Mouse (Mus musculus): Measurements from ENCODE around the gene Adgrg6.

Gene Adgrg6

DNA sequence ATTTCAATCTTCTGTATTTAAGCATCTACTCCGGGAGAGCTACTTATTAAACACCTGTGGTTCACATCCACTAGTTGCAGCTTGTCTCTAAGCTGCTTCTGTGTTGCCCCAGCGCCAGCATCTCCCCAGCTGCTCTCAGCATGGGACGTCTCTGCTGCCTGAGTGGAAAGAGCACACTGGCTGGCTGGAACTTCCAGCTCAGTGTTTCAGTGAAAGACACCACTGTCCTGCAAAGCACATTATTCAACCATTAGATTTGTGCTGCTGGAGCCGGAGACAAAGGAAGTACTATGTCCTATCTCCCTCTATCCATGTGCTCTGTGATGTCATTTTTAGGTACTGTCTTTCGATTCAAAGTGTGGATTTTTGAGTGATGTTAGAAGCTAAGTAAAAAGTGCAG, 63.0 kb downstream of the Adgrg6 start:
- no peak for DNase-seq

DNA sequence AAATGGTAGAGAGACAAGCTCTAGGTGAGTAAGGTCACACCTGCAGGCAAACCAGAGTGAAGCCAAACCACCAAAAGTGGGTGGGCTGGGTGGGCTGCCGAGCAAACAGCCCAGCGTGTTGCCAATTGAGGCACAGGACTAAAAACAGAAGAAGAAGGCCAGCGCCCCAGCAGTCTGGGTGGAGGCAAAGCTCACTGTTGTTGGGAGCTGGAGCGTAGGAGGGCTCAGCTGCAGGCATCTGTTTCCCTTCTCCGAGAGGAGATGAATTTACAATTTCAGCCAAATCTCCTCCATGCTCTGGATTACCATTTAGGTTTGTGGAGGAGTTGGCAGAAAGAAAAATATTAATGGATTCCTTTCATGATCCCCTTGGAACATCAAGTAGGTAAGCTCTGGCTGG, 64.5 kb downstream of the Adgrg6 start:
- DNase-seq, result no peak

DNA sequence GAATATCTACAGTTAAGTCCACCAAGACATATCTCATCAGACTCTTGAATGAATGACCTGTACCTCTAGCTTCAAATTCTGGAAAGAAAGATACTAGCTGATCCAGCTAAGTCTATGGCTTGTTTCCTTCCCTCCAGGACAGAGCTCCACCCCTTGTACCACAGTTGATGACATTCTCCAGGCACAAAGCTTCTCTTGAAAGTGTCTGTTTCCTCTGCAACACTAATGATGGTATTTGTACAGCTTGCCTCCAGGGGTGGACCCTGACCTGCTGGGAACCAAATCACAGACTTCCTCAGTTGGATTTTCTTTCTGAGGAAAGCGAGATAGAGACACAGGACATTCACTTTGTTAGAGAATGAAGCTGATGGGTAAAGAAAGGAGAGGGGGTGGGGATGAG, 69.1 kb downstream of the Adgrg6 start:
- no peak for DNase-seq

DNA sequence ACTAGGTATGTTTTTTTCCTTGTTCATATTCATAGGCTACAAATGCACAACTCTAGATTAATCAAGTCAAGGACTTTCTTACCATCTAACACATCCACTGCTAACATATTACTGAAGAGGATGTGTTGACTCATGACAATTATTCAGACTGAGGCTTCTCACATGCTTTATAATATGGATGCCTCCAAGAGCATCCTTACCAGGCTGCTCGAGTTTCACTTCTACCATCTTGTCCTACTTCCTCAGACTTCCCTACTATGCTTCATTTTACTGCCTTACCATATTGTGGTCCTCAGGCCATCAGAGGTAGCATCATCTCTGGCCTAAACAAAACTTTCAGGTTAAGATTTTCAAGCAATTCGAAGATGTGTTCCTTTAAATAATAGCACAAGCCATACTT, 69.8 kb downstream of the Adgrg6 start:
- DNase-seq, result no peak

DNA sequence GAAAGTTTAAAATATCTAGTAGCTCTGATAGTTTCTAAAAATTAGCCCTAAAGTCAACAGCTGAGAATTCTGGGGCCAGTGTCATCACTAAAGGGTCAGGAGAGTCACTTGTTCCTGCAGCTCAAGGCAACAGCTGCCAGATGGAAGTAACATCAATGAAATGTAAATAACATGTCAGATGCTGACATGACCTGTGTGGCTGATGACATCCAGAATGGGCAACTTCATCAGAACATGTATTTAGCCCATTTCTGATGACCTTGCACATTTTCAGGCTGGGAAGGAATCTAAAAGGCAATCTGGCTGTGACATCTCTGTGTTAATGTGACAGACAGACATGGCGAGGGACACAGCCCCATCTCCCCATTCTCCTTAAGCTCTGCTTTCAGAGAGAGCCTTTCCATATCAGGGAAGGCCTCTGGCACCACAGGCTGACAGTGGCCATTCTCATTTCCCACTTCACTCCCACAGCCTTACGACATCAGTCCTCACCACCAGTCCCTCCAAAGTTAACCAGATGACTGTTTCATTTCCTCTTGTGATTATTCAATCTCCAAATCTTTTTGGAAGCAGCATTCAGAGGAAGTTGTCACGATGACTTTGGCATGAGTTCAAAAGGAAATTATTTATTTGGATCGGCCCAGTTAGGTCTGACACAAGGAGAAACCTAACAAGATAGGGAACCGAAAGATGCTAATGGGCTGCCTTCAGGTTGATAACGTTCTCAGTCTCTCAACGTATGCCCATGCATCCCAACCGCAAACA, 70.7 kb downstream of the Adgrg6 start:
- DNase-seq, result no peak

DNA sequence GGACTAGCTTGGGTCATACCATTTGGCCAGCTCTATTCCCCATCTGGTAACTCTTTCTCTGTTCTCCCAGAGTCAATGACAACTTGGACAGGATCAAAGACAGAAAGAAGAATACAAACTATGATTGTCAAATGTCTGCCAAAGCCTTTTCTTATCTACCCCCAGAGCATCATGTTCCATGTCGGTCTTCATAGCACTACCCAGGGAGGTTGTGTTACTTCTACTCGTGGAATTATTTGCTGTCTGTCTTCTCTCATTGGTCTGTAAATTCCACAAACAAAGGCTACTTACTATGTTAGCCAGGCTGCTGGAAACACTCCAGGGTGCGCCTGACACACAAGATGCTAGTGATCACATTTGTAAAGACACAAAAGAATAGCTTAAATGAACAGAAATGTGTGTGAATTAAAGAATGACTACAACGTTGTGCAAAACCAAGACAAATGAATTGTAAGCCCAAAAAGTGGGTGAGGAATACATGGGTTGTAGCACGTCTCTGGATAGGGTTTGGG, 74.4 kb downstream of the Adgrg6 start:
- no peak for DNase-seq

DNA sequence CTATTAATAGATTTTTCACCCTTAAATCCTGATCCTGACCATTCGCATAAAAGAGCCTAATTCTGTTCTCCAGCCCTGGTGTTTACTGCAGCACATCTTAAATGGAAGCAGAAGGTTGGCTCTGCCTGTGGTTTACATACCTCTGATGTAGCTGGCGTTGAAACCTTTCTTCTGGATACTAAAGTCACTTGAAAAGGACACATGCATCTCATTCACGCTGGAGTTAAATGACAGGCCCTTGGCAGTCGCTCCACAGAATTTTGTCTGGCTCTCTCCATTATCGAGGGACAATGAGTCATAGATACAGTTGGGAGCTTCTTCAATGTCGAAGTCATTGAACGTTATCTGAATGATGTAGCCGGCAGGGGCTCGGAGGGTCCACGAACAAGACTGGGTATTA, 76.8 kb downstream of the Adgrg6 start:
- no peak for DNase-seq

DNA sequence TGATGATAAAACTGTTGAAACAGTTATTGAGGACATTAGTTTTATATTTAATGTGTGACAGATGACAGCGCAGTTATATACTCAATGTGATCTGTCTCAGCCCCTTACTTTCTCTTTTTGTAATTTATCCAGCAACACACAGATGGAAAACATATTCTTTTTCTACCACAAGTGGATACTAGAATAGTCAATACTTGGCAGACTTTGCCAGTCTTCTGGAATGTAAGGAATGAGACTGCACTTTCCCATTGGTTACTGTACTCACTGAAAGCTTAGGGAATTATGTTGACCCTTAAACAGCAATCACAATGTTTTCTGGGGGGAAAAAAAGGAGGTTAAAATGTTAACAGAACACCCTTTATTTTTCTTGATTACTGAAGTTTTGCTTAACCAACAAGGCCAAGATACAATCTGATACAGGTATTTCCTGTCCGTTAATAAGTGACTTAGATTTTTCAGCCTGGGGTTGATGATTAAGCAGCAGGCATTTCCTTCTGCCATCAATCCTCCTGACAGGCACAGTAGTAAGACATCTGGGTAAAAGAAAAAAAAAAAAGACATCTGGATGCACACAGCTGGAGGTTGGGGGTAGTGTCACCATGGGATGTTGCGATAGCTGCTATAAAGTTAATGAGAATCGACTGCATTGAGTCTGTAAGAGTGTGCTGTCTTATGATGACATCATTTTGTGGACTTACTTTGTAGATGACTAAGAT, 81.5 kb downstream of the Adgrg6 start:
- no peak for DNase-seq

DNA sequence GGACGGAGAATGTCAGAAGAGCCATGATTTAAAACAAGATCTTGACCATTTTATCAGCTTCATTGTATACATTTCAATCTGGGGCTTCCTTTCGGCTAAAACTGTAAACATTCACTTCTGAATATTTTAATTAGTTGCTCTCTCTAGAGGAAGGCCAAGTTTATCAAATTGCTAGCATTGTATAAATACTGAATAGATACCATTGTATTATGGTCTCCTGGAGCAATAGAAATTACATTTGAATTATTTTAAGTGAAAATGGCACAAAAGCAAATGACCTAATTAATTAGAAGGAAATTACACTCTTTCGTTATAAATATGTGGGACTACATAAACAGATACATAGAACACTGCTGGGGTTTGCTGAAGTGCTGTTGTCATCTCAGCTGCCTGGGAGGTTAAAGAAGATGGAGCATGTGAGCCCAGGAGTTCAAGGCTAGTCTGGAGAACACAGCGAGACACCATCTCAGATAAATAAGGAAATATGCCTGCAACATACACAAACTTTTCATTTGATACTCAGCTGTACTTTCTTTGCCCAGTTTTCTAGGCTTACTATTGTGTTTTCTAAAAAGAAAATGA, 84.4 kb downstream of the Adgrg6 start:
- no peak for DNase-seq

DNA sequence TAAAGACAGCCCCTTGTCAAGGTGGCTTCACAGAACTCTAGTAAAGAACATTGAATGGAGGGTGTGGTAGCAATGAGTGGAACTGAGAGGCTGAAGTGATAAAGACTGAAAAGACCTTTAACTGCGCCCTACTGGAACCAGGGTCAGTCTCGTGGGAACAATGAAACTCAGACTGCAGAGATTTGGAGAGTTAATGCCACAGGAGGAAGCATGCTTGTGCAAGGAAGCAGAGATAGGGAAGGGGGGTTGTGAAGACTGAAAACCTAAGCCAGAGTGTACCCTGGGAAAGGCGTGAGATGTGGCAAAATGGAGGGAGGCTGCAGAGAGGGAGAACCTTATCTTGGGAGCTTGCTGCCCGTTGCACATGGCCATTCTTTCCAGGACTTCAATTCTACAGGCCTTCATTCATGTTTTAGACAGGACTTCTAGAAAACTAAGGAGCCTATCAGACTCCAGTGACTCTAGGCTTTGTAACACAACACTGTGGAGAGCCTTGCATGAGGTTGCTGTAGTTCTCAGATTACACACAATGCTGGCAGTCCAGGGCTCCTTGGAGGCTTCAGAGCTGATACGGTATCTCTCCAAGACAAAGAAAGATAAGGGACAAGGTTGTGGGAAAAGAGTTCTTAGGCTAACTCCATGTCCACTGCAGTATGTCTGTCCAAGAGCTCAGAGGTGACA, 85.1 kb downstream of the Adgrg6 start:
- DNase-seq, result no peak

DNA sequence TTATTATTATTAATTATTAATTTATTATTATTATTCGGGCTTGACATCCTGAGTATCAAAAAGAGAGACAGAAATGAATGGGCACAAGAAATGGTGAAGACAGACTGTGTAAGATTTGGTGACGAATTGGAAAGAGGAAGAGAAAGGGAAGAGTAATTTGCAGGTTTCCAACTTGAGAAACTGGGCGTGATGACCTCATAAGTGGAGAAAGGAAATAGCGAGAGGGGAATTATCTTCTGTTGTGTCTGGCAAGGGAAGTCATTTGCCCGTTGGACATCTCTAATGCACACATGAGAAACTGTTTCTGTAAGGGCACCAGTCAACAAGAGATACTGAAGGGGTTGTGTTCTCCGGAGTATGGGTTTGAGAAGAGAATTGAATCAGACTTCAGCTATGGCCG, 85.6 kb downstream of the Adgrg6 start:
- no peak for DNase-seq

DNA sequence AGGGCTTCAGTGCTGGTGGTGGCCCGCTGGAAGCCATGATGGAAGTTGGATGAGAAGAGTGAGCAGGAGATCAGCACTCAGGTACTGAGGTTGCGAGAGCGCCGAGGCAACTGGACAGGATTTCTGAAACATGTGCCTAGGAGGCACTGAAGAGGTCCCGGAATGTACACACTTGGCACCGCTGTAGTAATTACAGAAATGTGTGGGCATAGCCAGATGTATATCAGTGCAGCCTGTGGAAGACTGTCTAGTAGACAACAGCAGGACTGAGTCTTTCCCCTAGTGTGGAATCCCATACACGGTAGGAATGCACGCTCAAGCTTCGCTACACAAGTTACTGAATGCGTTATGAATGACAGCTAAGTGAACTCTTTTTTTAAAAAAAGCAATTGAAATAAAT, 86.1 kb downstream of the Adgrg6 start:
- DNase-seq, result no peak

DNA sequence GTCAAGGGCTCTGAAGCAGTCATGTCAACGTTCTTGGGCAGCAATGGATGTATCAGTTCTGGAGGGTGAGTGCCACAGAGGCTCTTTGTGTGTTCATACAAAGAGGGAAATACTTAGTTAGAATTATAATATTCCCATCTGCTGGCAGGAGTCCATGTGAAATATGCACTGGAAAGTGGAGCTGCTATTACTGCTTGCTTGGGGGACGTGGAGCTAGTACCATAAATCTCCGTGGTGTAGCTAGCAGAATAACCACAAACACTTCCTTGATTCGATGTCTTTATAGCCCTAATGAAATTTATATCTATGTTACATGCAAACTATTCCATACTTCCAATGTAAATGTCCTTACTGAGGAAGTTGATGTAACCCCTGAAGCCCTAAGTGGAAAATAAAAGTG, 91.0 kb downstream of the Adgrg6 start:
- DNase-seq, result no peak

DNA sequence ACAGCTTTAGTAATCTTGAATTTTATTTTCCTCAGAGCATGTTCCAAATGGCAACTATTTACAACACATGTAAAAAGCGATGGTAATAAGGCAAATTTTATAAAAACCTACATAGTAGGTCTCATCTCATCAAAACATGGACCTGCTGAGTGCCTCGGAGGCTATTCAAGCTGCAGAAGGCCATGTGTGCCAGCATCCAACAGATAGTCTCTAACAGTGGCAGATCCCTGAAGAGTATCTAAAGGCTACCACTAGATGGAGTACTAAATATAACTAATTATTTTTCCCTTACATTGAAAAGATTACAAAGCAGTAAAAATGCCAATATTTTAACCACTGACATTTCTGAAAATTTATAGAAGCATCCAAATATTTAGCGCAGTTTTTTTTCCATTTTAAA, 93.6 kb downstream of the Adgrg6 start:
- no peak for DNase-seq

DNA sequence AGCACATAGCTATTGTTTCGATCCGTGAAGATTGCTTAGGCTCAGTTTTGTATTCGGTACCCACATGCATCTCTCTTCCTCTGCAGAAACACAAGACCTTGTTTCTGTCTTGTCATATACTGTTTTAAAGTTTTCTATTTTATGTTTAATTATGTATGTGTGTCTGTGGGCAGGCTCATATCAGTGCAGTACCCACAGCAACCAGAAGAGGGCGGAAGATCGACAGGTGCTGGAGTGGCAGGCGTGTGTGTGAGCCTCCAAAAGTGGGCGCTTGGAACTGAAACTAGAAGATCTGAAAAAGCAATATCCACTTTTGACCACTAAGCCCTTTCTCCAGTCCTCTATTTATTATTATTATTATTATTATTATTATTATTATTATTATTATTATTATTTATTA, 95.4 kb downstream of the Adgrg6 start:
- peak in 1 of 2 experiments; percentile 3 for DNase-seq

DNA sequence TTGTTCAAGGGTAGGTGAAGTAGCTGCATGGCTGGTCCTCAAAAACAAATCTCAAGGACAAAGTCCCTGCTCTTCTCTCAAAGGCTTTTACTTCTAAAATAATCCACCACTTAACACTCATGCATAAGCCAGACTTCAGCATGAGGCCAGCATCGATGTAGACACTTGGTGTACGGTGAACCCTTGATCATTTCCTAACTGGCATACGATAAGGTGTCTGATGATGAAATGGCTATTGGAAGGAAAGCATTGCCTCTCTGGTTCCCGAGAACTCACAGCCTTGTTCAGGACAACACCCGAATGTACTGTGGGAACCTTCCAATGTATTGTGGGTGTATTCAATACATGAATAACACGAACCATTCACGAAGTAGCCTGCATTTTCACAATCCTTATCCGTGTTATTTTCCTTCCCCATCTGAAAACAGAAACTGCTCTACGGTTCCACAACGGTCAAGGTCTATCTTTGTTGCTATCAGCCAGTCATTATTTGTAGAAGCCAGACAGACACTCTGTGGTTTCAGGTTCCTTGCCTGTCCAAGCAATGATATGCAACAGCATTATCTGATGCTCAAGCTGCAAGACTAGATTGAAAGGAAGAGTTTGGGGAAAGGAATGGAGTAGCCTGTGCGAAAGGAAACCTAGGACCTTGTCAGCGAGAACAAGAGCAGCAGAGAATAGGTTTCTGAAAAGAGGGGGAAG, 99.7 kb downstream of the Adgrg6 start:
- no peak for DNase-seq

DNA sequence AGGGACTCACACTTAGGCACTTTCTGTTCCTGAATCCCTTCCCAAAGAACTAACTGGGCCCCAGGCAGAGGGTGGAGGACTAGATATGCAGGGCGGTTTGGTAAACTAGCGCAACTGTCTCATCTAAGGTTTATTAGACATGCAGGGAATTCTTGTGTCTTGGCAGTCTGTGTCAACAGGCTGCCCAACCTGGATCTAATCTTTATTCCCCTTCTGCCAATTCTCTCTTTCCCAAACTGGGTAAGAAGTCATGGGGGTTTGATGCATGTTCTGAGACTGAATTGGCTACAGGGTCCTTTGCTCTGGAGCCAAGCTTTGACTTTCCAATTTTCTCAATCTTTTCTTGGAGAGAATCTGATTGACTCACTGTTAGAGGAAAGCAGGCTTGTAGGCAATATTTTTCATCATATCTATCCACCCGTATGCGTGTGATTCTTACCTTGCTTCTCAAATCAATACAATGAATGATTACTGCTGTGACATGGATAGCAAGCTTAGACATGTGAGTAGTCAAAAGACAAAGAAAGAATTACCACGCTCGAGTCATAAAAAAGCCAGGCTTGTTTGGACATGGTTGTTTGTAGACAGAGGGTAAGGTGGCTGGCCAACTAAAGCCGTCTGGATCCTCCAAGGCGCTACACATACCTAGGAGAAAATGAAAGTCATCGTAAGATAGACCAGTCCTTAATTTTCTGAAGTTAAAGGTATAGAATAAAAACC, 104.4 kb downstream of the Adgrg6 start:
- no peak for DNase-seq

DNA sequence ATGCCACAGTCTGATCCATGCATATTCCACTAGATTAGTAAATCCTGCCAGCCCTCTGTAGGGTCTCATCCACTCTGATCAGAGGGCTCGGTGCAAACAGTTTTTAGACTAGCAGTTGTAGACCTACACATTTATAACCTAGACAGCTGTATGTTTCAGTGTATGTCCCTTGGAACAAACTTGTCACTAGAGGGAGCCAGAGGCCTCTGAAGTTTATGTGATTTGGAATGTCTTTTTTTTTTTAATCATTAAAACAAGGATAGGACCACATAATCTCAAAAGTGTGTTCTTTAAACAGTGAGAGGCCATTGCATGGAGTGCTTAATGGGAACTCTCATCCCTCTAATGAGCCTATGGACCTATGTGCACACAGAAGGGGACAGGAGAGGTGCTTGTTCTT, 141.4 kb downstream of the Adgrg6 start:
- DNase-seq, result no peak

DNA sequence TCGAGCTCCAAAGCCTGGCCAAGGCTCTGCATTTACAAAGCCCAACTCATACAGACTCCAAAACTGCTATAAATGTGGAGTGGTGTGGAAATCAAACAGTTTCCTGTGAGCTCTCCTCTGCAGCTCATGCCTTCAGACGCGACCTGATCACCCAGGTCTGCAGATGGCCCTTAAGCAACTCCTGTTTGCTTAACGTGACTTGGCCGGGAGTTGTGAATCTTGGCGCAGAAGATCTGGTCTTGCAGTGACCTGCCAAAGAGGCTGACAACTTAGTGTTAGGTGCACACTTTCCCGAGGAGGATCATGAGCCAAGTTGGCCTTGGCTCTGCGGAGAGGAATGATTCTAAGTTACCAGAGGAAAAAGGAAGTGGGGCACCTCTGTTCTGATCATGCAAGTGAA, 143.7 kb downstream of the Adgrg6 start:
- DNase-seq, result no peak

DNA sequence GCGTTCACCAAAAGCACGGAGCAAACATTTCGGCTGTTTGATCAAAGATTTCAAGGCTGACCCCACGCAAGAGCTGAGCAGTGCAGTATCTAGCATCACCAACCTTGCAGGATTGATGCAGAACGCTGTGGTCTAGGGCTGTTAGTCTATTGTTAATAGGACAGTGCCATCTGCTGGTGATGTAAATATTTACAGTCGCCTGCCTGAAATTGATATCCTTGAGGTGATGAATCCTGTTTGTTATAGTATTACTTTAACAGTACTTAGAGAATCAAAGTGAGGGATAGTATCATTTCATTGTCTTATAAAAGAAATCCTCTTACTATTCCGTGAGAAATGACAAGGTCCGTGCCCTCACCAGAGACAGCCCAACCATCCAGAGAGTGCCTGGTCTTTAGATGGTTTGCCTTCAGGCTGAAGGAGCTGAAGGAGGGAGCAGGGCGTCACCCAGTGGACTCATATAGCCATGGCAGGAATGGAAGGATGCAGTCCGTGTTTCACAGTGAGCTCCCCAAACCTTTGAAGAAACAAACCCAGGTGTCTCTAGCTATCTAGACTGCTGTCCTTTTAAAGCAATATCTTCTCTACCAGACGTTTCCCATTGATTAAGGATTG, 154.3 kb downstream of the Adgrg6 start:
- peak; percentile 49 to 76 for DNase-seq

DNA sequence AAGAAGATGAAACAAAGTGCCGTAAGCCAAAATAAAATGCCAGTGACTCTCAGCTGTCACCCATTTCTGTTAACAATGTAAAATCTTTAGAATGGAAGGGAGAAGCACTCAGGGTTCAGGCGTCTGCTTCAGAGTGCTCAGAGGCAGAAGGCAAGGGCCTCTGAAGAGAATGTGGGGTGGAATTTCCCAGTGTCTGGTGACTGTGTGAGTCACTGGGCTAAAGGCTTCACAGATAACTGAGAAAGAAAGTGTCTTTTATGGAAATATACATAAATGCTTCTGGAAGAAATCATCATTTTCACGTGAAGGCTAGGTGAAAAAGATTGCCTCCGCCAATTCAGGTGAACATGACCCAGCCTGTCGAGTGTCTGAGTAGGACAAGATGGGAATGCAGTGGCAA, 159.9 kb downstream of the Adgrg6 start:
- DNase-seq, result no peak

Data from cerebellum, postnatal 36 days (tissue).